Mouse (Mus musculus): ENCODE measurements around the gene Gm45799. TPM values are rescaled to one million over a fixed set of nuclear protein-coding genes. Genes with fewer than 3 reads are reported as not detected.

The Gm45799 gene
- 277 and 469 TPM in 2 replicates for polyA plus RNA-seq (2012; rRNA removed)

GRCm38 (mm10) chr7:105640233-105640893 is at the start of gene Gm45799, which contains the start of gene Arfip2:
Gene Gm45799, plus strand, starts transcription at chr7:105640552.
Gene Arfip2, minus strand, starts transcription at chr7:105640416.

GRCm38 (mm10) chr7:105633127-105633800 is 7.1 kb upstream of the Gm45799 start, which contains the start of gene Trim3:
Gene Trim3, minus strand, starts transcription at chr7:105633571.

GRCm38 (mm10) chr7:105639756-105640155 is 596 bp upstream of the Gm45799 start, which contains the start of gene Timm10b:
Gene Timm10b, plus strand, starts transcription at chr7:105640056.

GRCm38 (mm10) chr7:105650639-105651435 is 10.5 kb downstream of the Gm45799 start, which contains the start of gene Dnhd1:
Gene Dnhd1, plus strand, starts transcription at chr7:105650827.

Other genes starting within 250 kb of the Gm45799 start
- 85.6 and 111 TPM in 2 replicates for gene Fam160a2, start 240.5 kb upstream of the Gm45799 start, polyA plus RNA-seq (2012; rRNA removed)
- gene Cnga4, start 236.0 kb upstream of the Gm45799 start, polyA plus RNA-seq (2012; rRNA removed) = 0.21 and 0.43 TPM in 2 replicates
- gene Cckbr, start 214.8 kb upstream of the Gm45799 start, polyA plus RNA-seq (2012; rRNA removed) = 0.14 TPM in 2 replicates
- gene Cavin3, start 158.3 kb upstream of the Gm45799 start, polyA plus RNA-seq (2012; rRNA removed) = 125 and 141 TPM in 2 replicates
- 39.8 and 40.7 TPM in 2 replicates for gene Smpd1, start 86.2 kb upstream of the Gm45799 start, polyA plus RNA-seq (2012; rRNA removed)
- 37.5 and 52.7 TPM in 2 replicates for gene Apbb1, start 58.9 kb upstream of the Gm45799 start, polyA plus RNA-seq (2012; rRNA removed)
- gene Hpx, start 40.4 kb upstream of the Gm45799 start, polyA plus RNA-seq (2012; rRNA removed) = 0.28 TPM in 2 replicates
- 51.4 and 51.6 TPM in 2 replicates for gene Trim3, start 7.0 kb upstream of the Gm45799 start, polyA plus RNA-seq (2012; rRNA removed)
- 110 and 132 TPM in 2 replicates for gene Timm10b, start 496 bp upstream of the Gm45799 start, polyA plus RNA-seq (2012; rRNA removed)
- 91.2 and 95.5 TPM in 2 replicates for gene Arfip2, start 136 bp upstream of the Gm45799 start, polyA plus RNA-seq (2012; rRNA removed)
- 0.83 and 0.94 TPM in 2 replicates for gene Dnhd1, start 10.3 kb downstream of the Gm45799 start, polyA plus RNA-seq (2012; rRNA removed)
- 93.8 and 95.7 TPM in 2 replicates for gene Ilk, start 96.0 kb downstream of the Gm45799 start, polyA plus RNA-seq (2012; rRNA removed)
- 4.6 and 5.1 TPM in 2 replicates for gene Rrp8, start 96.8 kb downstream of the Gm45799 start, polyA plus RNA-seq (2012; rRNA removed)
- gene Taf10, start 103.8 kb downstream of the Gm45799 start, polyA plus RNA-seq (2012; rRNA removed) = 543 and 600 TPM in 2 replicates
- 95.9 and 96.3 TPM in 2 replicates for gene Tpp1, start 111.7 kb downstream of the Gm45799 start, polyA plus RNA-seq (2012; rRNA removed)
- gene Dchs1, start 147.1 kb downstream of the Gm45799 start, polyA plus RNA-seq (2012; rRNA removed) = 8.9 and 9.0 TPM in 2 replicates
- 198 and 232 TPM in 2 replicates for gene Mrpl17, start 170.5 kb downstream of the Gm45799 start, polyA plus RNA-seq (2012; rRNA removed)

All from colon, adult 2 months (tissue).